Mouse (Mus musculus) megakaryocyte-erythroid progenitor cell, adult 5-6 weeks (primary cell): ENCODE measurements at regions not wholly inside any gene's neighbourhood (a gene's known extent, or its start where the extent isn't known, plus 50 kb on each side); places are given as distances from the start of the nearest gene placed in this dataset.

ENCODE experiments used
- ATAC-seq: replicated peaks from 2 replicates; pipeline ENCODE4 v1.8.0; 2016; ENCODE audit warnings: mild to moderate bottlenecking, inconsistent platforms; ENCODE audit not compliant: severe bottlenecking, poor library complexity, low FRiP score, low TSS enrichment

DNA sequence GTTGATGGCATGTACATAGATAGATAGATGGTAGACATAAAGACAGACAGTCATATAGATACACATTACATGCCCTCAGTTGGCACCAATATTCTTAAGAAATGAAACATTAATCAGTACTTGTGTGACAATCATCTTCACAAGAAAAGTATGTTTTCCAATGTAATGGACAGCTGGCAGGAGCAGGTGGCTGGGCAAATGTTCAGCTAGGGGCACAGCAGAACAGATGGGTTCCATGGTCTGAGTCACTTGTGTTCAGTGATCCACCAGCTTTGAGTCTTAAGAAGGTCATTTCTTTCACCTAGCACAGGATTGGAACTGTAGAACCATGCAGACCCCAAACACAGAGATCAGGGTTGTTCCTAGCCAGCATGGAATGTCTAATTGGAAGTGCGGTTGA is 2631.2 kb upstream of the 5930422O12Rik start:
- no peak for ATAC-seq

GRCm38 (mm10) chr8:30817028-30817427 is 2611.5 kb upstream of the 5930422O12Rik start:
- ATAC-seq: no peak

DNA sequence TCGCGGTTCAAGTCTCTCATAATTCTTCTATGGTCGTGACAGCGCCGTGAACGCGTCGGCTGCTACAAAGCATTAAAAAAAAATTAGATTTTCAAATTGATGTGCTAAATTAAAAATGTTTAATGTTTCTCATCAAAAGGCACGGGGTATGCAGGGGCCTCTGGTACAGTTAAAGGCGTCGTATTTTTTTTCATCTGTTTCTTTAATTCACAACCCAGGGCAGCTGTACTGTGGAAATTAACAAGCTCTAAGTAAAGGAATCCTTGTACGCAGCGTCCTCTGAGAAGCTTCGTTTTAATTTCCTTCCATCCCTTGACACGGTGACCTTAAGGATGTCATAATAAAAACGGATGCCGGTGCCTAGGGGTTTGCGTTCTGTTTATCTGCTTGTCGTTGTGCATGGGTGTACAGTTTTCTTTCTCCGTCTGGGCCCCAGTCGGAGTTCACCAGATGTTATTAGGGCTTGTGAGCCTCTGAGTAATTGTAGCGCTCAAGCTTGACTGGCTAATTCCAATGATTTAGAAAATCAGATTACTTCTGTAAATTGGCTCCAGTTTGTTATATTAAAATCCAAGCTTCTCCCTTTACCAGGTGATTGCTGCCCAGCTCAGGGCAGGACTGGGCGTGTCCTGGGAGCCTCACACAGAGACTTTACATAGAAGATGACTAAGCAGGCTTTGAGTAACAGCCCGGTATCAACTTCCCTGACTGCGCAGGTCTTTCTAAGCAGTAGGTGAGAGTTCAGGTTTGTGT is 2605.5 kb upstream of the 5930422O12Rik start:
- ATAC-seq: no peak

DNA sequence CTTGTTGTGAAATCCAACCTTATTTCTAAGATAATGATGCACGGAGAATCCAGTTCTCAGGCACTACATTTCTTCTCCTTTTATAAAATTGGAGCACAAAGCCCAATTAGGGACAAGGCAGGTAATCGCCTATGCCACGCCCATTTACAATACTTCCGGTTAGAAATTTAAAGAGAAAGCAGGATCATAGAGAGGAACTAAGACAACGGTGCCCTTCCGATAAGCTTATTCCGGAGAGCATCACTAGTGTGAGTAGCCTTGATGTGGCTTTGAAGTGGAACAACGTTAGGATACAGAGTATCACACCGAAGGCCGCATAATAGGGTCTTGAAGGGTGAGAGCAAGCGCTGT is 2604.9 kb upstream of the 5930422O12Rik start:
- ATAC-seq: no peak

GRCm38 (mm10) chr8:30826021-30826420 is 2602.5 kb upstream of the 5930422O12Rik start:
- no peak for ATAC-seq

DNA sequence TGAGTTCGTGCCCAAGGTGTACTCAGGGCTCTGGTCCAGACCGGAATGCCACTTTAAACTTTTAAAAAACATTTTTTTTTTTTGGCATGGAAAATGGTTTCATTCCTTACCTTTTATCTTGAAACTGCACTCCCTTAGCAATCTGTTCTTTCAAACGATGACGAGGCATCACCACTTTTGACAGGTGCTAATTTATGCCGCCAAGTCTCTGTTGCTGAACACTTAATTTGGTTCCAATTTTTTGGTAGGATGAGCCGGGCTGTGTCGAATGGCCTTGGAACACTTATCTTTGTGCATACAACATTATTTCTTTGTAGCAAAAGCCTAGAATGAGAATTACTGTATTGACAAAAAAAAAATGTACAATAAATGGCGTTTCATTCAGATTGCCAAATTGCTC is 2590.5 kb upstream of the 5930422O12Rik start:
- ATAC-seq: no peak

DNA sequence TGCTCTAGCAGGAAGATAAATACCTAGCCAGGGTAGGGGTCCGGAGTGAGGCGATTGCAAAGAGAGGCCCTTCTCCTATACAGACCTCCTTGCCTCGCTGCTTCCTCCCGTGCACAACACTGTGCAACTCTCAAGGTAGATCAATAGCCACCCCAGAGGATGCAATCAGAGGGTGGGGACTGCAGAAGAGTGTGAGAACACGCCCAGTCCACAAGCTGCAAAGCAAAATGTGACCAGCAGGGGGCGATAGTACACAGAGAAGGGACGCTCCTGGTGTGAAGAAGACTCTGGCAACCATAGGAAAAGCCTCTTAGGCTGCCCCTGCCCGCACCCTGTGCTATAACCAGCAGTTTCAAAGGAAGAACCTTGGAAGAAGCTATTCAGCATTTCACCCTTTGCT is 2588.4 kb upstream of the 5930422O12Rik start:
- ATAC-seq: peak; percentile 50; the same call in 1 of the 2 replicates

GRCm38 (mm10) chr8:30863017-30863416 is 2565.5 kb upstream of the 5930422O12Rik start:
- ATAC-seq: no peak

GRCm38 (mm10) chr8:30906044-30906695 is 2522.3 kb upstream of the 5930422O12Rik start:
- ATAC-seq: no peak

- no peak for ATAC-seq
These were observed 2514.8 kb upstream of the 5930422O12Rik start for GRCm38 (mm10) chr8:30913664-30914063.

GRCm38 (mm10) chr8:30915127-30915526 is 2513.4 kb upstream of the 5930422O12Rik start:
- no peak for ATAC-seq

DNA sequence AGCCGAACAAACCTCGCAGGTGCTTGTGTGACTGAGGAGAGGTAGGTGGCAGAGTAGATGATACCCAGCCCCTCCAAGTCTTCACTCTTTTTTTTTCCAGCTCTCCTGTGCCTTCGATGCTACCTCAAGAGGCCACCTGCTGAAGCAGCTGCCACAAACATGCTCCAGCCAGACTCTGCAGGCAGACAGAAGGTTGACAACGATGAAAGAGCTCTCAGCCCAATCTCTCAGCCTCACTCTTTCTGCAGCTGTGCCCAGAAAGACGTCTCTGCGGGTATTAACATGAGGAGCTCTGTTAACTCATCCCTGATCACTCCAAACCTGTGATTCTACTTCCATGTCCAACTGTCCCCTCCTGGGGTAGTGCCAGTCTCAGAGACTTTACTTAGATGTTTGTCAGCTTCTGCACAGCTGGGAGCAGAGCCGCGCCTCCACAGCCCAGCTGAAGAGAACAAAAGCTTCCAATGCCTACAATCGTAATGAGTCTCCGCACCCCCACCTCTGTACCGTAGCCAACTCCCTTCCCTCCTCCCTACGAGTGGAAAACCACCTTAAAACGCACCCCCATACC is 2512.8 kb upstream of the 5930422O12Rik start:
- ATAC-seq: no peak

DNA sequence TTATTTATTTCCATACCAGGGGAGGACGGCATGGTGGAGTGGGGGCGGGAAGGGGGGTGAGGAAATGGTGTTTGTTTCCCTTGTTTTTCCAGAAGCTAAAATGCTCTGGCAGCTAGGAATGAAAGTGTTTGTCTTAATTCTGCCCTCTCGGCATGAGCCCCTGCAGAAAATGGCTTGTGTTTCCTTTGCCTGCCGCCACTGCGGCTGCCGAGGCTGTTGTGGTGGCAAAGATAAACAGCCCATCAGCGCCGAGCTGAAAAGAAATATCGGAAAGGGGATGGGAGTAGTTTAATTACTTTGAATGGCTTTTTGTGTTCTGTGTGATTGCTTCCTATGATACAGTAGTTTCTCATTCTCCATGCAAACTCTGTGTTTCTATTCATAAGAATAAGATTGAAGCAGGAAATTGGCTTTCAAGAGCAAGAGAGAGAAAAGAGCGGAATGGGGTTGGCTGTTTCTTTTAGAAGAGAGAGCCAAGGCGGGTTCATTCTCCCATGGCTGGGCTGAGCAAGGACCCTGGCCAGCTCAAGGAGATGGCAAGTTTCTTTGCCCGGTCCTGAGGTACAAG is 2512.2 kb upstream of the 5930422O12Rik start:
- no peak for ATAC-seq

DNA sequence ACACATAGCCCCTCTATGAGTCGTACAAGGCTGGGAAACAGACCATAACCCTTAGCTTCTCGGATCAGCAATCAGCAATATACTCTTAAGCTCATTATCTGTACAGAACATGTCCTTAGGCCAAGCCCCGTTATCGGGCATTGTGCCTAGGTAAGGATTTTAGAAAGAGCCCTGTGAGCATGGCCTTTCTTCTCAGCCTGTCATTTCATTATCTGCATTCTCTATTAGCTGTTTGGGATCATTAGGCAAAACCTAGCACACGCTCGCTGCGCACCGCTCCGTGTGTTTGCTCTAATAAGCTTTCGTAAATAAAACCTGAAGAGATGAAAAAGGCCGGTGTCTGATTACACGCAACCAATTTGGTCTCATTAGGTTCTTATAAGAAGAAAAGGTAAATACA is 2507.1 kb upstream of the 5930422O12Rik start:
- no peak for ATAC-seq

DNA sequence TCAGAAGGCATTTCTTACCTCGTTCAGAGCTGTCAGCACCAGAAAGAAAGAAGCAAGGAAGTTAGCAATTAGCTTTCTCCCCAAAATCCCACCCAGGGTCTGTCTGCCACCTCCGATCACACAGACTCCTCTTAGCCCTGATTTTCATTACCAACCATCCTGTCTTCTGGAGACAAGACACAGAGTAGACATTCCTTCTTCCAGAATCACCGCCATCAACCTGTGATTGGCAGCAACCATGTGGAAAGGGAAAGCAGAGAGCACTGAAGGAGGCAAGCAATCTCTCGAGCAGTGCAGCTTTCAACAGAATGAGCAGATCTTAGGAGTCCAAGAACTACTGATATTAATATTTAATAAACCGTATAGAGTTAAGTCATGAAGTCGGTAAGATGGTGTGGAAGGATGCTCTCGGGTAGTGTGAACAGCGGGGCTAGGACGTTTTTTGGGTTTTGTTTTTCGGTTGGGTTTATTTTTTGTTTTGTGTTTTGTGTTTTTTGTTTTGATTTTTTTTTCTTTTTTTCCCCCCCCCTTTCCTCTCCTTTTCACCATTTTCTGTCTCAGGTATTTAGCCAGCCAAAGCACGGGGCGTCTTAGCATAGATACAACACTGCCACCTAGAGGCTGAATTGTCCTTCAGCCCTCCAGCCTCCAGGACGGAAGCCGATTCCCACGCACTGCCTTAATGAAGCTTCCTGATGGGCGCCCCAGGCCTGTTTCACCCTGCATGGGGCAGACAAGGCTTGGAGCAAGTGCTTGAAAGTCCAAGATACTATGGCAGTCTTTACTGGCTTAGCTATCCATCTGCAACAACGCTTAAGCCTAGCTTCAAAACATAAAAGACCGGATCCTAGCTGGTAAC is 2505.0 kb upstream of the 5930422O12Rik start:
- ATAC-seq: no peak

DNA sequence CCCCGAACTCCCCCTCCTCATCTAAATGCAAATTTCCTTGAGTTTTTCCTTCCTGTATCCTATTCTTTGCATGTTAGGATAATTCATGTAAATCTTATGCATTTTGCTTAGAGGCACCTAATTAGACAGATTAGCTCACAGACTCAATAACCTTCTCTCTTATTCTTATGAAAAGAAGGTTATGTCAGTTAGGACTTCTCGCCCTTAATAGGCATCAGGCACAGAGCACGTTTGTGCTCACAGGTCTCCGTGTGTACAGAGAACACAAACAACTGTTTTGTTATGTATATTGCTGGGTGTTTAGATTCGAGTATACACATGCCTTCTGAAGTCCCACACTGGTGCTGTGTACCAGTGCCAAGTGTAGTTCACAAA is 2504.4 kb upstream of the 5930422O12Rik start:
- ATAC-seq: no peak

- no peak for ATAC-seq
These were observed 2503.9 kb upstream of the 5930422O12Rik start for GRCm38 (mm10) chr8:30924656-30925055.

DNA sequence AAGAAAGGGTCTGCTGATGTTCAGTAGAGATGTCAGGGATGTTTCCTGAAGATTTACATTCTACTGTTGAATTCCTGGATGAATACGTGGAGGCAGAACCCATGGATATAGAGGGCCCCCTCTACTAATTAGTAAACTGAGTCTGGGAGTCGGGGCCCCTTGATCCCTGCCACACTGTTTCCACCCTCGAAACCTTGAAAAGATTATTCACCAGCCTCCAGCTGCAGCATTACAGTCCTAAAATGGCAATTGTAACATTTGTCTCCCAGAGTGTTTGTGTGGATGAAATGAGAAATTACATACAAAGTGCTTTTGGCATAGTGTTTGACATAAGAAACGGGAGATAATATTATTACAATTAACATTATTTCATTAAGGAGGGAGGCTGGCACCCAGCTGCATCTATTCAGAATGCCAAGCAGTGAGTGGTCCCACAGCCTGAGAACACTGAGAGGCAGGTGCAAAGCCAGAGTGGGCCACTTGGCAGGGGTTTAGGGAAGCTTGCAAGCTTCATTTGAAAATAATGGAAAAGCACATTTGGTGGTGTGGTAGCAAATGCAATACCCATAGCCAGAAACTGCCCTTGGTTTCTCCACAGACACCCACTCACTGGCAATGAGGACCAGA is 2490.9 kb upstream of the 5930422O12Rik start:
- ATAC-seq: no peak

GRCm38 (mm10) chr8:30940901-30941300 is 2487.6 kb upstream of the 5930422O12Rik start:
- ATAC-seq: no peak
